Mouse (Mus musculus) forebrain, embryonic 11.5 days (tissue): ENCODE results near the gene Eno3. TPM values are rescaled to one million over a fixed set of nuclear protein-coding genes. Genes with fewer than 3 reads are reported as not detected.

Experiments used
- ATAC-seq: fragments of 200-750 bp; cut with Nextera tagmentation; replicated peaks from 2 replicates; pipeline ENCODE4 v1.8.0; 2017; ENCODE audit warnings: moderate TSS enrichment; ENCODE audit not compliant: low FRiP score
- DNase-seq: peaks from one replicate; pipeline ENCODE4 v3.0.0-alpha.2; 2017; ENCODE audit warnings: low spot score
- H3K27ac ChIP-seq: fragments of 300-500 bp; sonication (generic); 2 replicates; pipeline ENCODE4 v1.5.1; 2014; ENCODE audit warnings: low read depth, low read length
- H3K27me3 ChIP-seq: fragments of 300-500 bp; sonication (generic); 2 replicates; pipeline ENCODE4 v1.6.1; 2014; ENCODE audit warnings: mild to moderate bottlenecking, low read length, mixed read lengths; ENCODE audit not compliant: control insufficient read depth, insufficient read depth
- H3K36me3 ChIP-seq: fragments of 300-500 bp; sonication (generic); 2 replicates; pipeline ENCODE4 v1.6.1; 2014; ENCODE audit warnings: mild to moderate bottlenecking, low read length, moderate library complexity, mixed read lengths; ENCODE audit not compliant: control insufficient read depth, insufficient read depth
- H3K4me1 ChIP-seq: fragments of 300-500 bp; sonication (generic); replicated peaks from 2 replicates; pipeline ENCODE4 v1.6.1; 2014; ENCODE audit warnings: low read length, mixed read lengths; ENCODE audit not compliant: control insufficient read depth, insufficient read depth
- H3K4me2 ChIP-seq: fragments of 300-500 bp; sonication (generic); 2 replicates; pipeline ENCODE4 v1.6.1; 2014; ENCODE audit warnings: low read depth, mild to moderate bottlenecking, low read length, moderate library complexity, mixed read lengths; ENCODE audit not compliant: severe bottlenecking
- H3K4me3 ChIP-seq: fragments of 300-500 bp; sonication (generic); 2 replicates; pipeline ENCODE4 v1.5.1; 2014; ENCODE audit warnings: low read depth, low read length
- H3K9ac ChIP-seq: fragments of 300-500 bp; sonication (generic); 2 replicates; pipeline ENCODE4 v1.6.1; 2014; ENCODE audit warnings: low read length
- H3K9me3 ChIP-seq: fragments of 300-500 bp; sonication (generic); 2 replicates; pipeline ENCODE4 v1.6.1; 2016; ENCODE audit warnings: low read length, mixed read lengths; ENCODE audit not compliant: control insufficient read depth
- WGBS: fragments of 180-500 bp; shearing (Covaris S2); extraction: QIAGEN DNeasy Blood & Tissue Kit; methylation state at CpG from one replicate; pipeline ENCODE4 v1.1.7; 2014; 5-methylcytosine and 5-hydroxymethylcytosine counted together
- polyA plus RNA-seq: library from polyadenylated mRNA; unstranded; fragments of >200 nt; fragmentation: Nextera tagmentation; extraction: Ambion mirVana; gene quantifications from 2 replicates; pipeline ENCODE4 v1.2.1, GENCODE M21; 2014

The Eno3 gene
- polyA plus RNA-seq, 1 experiment from 2014 or later: 16.6 TPM

- 56% methylated on average over 6 of the region's 6 CpGs for WGBS
- Histone ChIP-seq H3K9me3 (no peaks in the 10 kb centered on the region), H3K4me1 (peaks cover 22% of the 10 kb centered on the region), H3K27me3 (no peaks in the 10 kb centered on the region), H3K9ac (no peak overlapping the region), H3K36me3 (peaks cover 3% of the 10 kb centered on the region; the same call in 1 of the 2 replicates), H3K4me3 (no peak overlapping the region), H3K4me2 (no peak overlapping the region), H3K27ac (no peak overlapping the region)
- DNase-seq (no peak), ATAC-seq (no peak)
Measured at GRCm38 (mm10) chr11:70657573-70657972, 571 bp downstream of the Eno3 start.

GRCm38 (mm10) chr11:70657991-70658390 lies 989 bp downstream of the Eno3 start:
- ATAC-seq: no peak
- WGBS: 61% methylated on average over 9 of the region's 9 CpGs
- peaks cover 17% of the 10 kb centered on the region for H3K4me1 ChIP-seq

GRCm38 (mm10) chr11:70658521-70658920 lies 1.5 kb downstream of the Eno3 start:
- H3K27ac ChIP-seq: no peak overlapping the region
- WGBS: 87% methylated on average over 5 of the region's 5 CpGs
- no peak overlapping the region for H3K4me2 ChIP-seq
- H3K9ac ChIP-seq: no peak overlapping the region
- H3K4me1 ChIP-seq: peaks cover 16% of the 10 kb centered on the region
- H3K27me3 ChIP-seq: no peaks in the 10 kb centered on the region
- ATAC-seq (no peak), DNase-seq (no peak)
- H3K9me3 ChIP-seq: no peaks in the 10 kb centered on the region
- peaks cover 6% of the 10 kb centered on the region; the same call in 1 of the 2 replicates for H3K36me3 ChIP-seq
- no peak overlapping the region for H3K4me3 ChIP-seq

More at GRCm38 (mm10) chr11:70657991-70658390, 989 bp downstream of the Eno3 start:
- Histone ChIP-seq H3K9me3 (no peaks in the 10 kb centered on the region), H3K4me2 (no peak overlapping the region), H3K9ac (no peak overlapping the region), H3K36me3 (peaks cover 3% of the 10 kb centered on the region; the same call in 1 of the 2 replicates), H3K4me3 (no peak overlapping the region), H3K27me3 (no peaks in the 10 kb centered on the region), H3K27ac (no peak overlapping the region)
- DNase-seq: no peak

GRCm38 (mm10) chr11:70658942-70659341 lies 1.9 kb downstream of the Eno3 start:
- H3K27me3 ChIP-seq: no peaks in the 10 kb centered on the region
- H3K4me3 ChIP-seq: no peak overlapping the region
- no peak overlapping the region for H3K4me2 ChIP-seq
- WGBS: 78% methylated on average over 8 of the region's 8 CpGs
- DNase-seq: no peak
- no peak for ATAC-seq
- no peak overlapping the region for H3K27ac ChIP-seq
- no peak overlapping the region for H3K9ac ChIP-seq
- H3K36me3 ChIP-seq: peaks cover 6% of the 10 kb centered on the region; the same call in 1 of the 2 replicates
- no peaks in the 10 kb centered on the region for H3K9me3 ChIP-seq
- H3K4me1 ChIP-seq: peaks cover 16% of the 10 kb centered on the region

- Histone ChIP-seq H3K9ac (no peak overlapping the region), H3K36me3 (peaks cover 14% of the 10 kb centered on the region; the same call in 1 of the 2 replicates), H3K9me3 (no peaks in the 10 kb centered on the region), H3K4me2 (no peak overlapping the region), H3K4me1 (peaks cover 16% of the 10 kb centered on the region), H3K27me3 (no peaks in the 10 kb centered on the region), H3K27ac (no peak overlapping the region), H3K4me3 (no peak overlapping the region)
- ATAC-seq: no peak
- 92% methylated on average over 8 of the region's 8 CpGs for WGBS
- no peak for DNase-seq
Measured at GRCm38 (mm10) chr11:70660571-70660970, 3.6 kb downstream of the Eno3 start.

- H3K4me2 ChIP-seq: no peak overlapping the region
- H3K9me3 ChIP-seq: no peaks in the 10 kb centered on the region
- no peak overlapping the region for H3K27ac ChIP-seq
- H3K36me3 ChIP-seq: peaks cover 14% of the 10 kb centered on the region; the same call in 1 of the 2 replicates
- WGBS: 87% methylated on average over 8 of the region's 8 CpGs
- H3K4me1 ChIP-seq: no peaks in the 10 kb centered on the region
- H3K27me3 ChIP-seq: no peaks in the 10 kb centered on the region
- no peak for DNase-seq
- no peak overlapping the region for H3K4me3 ChIP-seq
- no peak for ATAC-seq
- no peak overlapping the region for H3K9ac ChIP-seq
Measured at GRCm38 (mm10) chr11:70663101-70663500, 6.1 kb downstream of the Eno3 start.

GRCm38 (mm10) chr11:70663957-70664356 lies 7.0 kb downstream of the Eno3 start:
- ATAC-seq: no peak
- Histone ChIP-seq H3K9ac (no peak overlapping the region), H3K27ac (no peak overlapping the region), H3K4me2 (no peak overlapping the region), H3K4me1 (no peaks in the 10 kb centered on the region), H3K4me3 (no peak overlapping the region), H3K27me3 (no peaks in the 10 kb centered on the region), H3K36me3 (peaks cover 14% of the 10 kb centered on the region; the same call in 1 of the 2 replicates), H3K9me3 (no peaks in the 10 kb centered on the region)
- WGBS: 91% methylated on average over 6 of the region's 6 CpGs
- no peak for DNase-seq

GRCm38 (mm10) chr11:70664741-70665140 lies 7.7 kb downstream of the Eno3 start:
- peaks cover 14% of the 10 kb centered on the region; the same call in 1 of the 2 replicates for H3K36me3 ChIP-seq
- ATAC-seq: no peak
- 93% methylated on average over 9 of the region's 9 CpGs for WGBS

GRCm38 (mm10) chr11:70666687-70667086 lies 9.7 kb downstream of the Eno3 start:
- DNase-seq: no peak
- 97% methylated on average over 8 of the region's 8 CpGs for WGBS
- peaks cover 14% of the 10 kb centered on the region; the same call in 1 of the 2 replicates for H3K36me3 ChIP-seq

More at GRCm38 (mm10) chr11:70664741-70665140, 7.7 kb downstream of the Eno3 start:
- no peaks in the 10 kb centered on the region for H3K9me3 ChIP-seq
- H3K27ac ChIP-seq: no peak overlapping the region
- no peak overlapping the region for H3K9ac ChIP-seq
- no peak overlapping the region for H3K4me2 ChIP-seq
- H3K27me3 ChIP-seq: no peaks in the 10 kb centered on the region
- no peak overlapping the region for H3K4me3 ChIP-seq
- no peaks in the 10 kb centered on the region for H3K4me1 ChIP-seq
- no peak for DNase-seq

More at GRCm38 (mm10) chr11:70666687-70667086, 9.7 kb downstream of the Eno3 start:
- Histone ChIP-seq H3K27me3 (no peaks in the 10 kb centered on the region), H3K4me3 (no peak overlapping the region), H3K27ac (no peak overlapping the region), H3K9ac (no peak overlapping the region), H3K9me3 (no peaks in the 10 kb centered on the region), H3K4me1 (peaks cover 4% of the 10 kb centered on the region; the same call in 1 of the 2 replicates), H3K4me2 (no peak overlapping the region)
- ATAC-seq: no peak
